Mouse (Mus musculus) urinary bladder, postnatal 14 days (tissue): ENCODE data around the gene Ryr1.

ENCODE experiments used
- DNase-seq: peaks from one replicate; pipeline ENCODE4 v3.0.0; 2021; ENCODE audit warnings: low spot score

Gene Ryr1

DNA sequence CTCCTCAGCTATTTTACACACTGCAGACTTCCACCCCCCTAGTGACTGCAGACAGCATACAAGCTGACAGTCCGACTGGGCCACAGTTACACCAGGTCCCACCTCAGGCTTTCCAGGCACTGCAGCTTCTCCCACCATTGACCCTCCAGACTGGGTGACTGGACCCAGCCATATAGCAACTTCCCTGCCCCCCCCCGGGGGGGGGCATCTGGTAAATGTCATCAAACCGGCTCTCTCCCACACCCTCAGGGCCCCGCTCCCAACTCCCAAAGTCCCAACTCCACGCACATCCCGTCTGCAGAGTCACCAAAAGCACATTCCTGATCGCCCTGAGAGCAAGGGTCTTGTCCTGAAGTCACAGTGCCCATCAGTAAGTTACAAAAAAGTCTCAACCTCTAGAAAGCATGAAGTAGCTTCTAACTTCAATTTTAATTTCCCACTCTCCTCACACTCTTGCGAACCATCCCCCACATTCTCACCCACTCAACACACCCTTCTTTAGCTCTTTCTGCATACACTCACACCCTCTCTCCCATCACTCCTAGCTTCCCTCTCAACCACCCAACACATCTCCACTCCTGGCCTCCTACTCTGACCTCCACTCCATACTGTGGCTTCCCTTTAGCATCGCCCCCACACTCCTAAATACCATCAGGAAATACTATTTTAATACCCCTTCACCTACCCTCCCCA is 164.5 kb downstream of the Ryr1 start:
- DNase-seq: no peak

DNA sequence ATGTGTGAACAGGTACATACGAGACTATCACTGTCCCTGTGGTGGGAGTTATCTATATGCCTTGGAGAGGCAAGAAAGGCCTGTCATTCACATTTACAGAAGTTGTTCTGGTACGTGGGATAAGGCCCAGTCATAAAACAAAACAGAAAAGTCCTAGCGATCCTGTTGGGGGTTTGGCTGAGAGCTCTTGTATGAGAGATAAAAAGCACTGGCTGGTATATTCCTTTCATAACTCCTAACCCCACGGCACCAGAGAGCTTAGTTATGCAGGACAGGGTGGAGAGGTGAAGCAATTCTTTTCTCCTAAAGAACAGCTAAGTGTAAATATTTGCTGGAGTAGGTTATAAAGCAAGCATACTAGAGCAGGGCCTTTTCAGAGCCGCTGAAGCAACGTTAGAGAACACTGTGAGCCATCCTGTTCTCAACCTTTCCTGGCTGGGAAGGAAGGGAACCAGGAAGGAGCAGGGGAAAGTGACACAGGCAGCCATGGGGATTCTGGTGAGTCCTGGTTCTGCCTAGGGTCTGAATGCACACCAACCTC is 165.4 kb downstream of the Ryr1 start:
- no peak for DNase-seq

DNA sequence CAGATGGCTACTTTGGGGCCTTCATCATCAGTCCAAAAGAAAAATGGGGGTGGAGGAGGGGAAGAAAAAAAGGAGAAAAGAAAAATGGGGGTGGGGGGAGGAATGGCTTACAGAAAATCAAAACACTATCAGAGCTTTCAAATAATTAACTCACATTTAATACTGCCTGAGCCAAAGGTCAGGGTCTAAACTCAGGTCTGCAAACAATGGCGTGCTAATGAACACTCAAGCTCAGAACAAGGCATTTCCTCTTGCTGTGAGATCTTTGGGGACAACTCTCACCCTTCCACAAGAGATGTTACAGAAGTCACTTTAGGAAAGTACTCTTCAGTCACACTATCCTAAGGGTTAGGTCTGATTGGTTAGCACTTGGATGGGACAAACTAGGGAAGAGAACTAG is 166.2 kb downstream of the Ryr1 start:
- DNase-seq: no peak

DNA sequence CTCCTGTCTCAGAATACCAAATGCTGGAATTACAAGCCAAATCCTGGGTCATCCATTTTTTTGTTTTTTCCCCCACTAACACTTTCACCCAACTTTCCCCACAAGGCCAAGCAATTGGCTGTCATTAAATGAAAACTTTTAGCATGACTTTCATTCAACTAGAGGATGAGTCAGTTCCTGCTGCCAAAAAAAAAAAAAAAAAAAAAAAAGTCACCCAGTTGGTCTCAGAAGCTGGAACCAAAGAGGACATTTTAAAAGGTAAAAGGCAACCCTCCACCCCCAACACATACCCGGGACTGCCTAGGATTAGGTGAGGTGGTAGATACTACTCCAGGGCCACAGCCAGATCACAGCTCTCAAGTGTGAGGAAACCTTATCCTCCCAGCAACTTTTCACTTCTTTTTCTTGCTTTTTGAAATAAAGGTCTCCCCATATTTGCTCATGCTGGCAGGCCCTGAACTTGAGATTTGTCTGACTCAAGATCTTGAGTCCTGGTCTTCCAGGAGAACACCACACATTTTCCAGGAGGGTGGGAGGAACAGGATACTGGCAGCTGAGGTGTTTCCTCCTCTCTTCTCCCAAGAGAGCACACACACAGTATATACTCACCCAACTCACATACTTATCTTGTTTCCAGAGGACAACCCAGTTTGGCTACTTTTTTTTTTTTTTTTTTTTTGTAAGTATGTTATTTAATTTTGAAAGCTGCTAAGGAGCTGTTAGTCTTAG is 166.8 kb downstream of the Ryr1 start:
- DNase-seq: no peak

DNA sequence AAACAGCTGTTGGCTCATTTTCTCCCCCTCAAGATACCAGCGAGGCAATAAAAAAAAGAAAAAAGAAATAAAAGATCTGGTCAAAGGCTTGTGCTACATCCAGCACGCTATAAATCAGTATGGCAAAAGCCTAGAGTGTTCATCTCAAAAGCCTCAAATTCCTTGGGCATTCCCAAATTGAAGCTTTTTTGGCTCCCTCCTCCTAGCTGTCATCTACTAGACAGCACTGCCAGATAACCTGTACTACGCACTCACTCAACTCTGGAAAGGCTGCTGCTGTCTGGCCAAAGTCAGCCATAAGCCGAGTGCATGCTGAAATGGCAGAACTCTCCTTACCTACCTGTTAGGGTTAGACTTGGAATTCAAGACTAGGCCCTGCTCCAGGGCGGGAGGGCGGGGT is 167.7 kb downstream of the Ryr1 start:
- DNase-seq: no peak

DNA sequence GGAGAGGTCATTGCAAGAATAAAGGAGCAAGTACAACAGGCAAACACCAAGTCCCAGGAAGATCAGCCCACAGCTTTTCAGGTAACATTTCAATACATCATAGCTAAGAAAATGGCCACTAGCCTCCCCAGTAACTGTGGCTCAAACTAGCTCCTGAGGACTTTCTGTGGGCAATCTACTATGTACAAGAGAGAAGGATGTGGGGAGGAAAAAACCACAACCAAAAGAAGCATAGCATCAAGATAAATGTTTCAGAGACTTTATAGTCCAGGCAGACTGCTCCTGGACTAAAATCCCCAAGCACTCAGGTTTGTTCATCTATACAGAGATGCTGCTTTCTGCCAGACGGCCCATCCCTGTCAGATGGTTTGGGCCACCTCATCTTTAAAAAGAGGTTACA is 168.7 kb downstream of the Ryr1 start:
- DNase-seq: no peak

DNA sequence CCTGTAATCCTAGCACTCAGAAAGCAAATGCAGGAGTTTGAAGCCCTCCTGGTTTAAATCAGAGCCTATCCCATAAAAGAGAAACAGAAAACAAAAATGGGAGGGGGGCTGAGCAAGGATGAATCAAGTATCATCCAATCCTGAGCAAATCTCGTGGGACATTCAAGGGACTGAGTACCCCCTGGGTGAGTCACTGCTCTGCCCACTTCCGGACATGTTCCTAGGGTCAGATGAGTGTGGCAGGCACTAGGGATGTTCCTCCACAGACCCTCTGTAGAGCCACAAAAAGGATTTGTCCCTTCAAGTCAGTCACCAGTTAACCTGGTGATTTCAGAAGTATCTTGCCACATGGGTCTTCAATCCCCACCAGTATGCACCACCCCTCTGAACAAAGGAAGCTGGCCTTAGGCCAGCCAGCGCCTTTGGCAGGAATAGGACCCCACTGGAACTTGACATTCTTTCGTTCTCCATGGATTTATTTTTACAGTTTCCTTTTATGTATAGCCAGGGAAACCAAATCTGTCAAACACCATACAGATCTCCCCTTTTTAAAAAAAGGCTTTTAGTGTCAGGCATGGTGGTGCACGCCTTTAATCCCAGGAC is 169.6 kb downstream of the Ryr1 start:
- no peak for DNase-seq

DNA sequence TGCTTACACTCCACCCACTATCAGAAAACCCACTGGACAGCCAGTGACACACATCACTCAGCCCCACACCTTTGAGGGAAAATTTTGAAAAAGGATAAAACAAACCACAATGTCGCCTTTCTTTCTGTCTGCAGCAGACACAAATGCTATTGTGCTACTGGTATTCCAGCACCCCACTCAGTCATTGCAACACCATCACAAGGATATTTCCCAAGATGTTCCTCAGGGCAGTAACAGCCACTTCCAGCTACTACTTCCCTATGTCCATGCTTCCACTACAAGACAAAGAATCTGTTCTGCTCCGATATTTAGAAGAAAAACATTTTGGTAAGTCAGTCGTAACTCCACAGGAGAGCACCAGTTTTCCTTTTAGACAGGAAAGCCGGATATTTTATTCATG is 170.2 kb downstream of the Ryr1 start:
- DNase-seq: no peak

DNA sequence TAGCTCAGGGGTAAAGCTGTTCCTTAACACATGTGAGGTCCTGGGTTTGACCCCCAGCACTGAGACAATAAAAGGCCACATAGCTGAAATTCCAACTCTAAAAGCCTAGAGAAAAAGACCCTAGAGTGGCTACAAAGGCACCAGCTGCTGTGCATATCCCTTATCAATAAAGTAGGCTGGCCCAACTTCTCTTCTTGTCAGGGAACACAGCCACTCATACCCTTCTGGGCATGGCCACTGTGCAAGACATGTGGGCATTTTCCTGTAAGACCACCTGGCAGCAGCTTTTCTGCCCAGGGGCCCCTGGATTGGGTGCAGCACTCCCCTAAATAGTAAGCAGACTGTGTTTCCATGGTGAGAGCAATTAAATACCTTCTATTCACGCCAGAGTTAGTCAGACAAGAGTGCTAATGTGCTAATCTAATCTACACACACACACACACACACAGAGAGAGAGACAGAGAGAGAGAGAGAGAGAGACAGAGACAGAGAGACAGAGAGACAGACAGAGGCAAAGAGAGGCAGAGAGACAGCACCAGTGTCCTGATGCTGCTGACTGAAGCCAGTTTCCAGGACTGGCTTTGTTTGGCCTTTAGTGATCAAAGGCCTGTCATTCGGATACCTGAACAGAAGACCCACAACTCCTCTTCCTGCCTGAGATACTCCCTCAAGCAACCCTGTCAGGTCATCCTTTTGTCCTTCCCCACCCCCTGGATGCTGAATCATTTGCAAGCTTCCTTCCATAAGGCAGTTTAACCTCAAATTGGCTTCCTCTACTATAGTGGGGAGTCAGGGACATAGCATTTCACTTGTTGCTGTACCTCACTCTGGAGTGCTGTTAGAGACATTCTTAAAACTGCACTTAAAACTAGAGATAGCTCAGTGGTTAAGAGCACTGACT is 171.3 kb downstream of the Ryr1 start:
- no peak for DNase-seq
